Mouse (Mus musculus) thymus, adult 2 months (tissue): ENCODE results near the gene Dst. TPM values are rescaled to one million over a fixed set of nuclear protein-coding genes. Genes with fewer than 3 reads are reported as not detected.

Experiments used
- DNase-seq: peaks from one replicate; pipeline ENCODE4 v3.0.0; 2021
- H3K27ac ChIP-seq: fragments of 200-500 bp; 2 replicates; pipeline ENCODE4 v1.5.1; 2012; ENCODE audit warnings: low read length, control low read depth; ENCODE audit not compliant: control insufficient read depth, insufficient read depth
- H3K27me3 ChIP-seq: fragments of 200-500 bp; 2 replicates; pipeline ENCODE4 v1.6.1; 2012; ENCODE audit warnings: mild to moderate bottlenecking, low read length, moderate library complexity, mixed read lengths; ENCODE audit not compliant: control insufficient read depth, insufficient read depth
- H3K36me3 ChIP-seq: fragments of 200-500 bp; 2 replicates; pipeline ENCODE4 v1.6.1; 2012; ENCODE audit warnings: mild to moderate bottlenecking, low read length, moderate library complexity; ENCODE audit not compliant: control insufficient read depth, insufficient read depth
- H3K4me1 ChIP-seq: fragments of 200-500 bp; replicated peaks from 2 replicates; pipeline ENCODE4 v1.6.1; 2012; ENCODE audit warnings: low read length; ENCODE audit not compliant: control insufficient read depth, insufficient read depth
- H3K4me3 ChIP-seq: fragments of 200-500 bp; 2 replicates; pipeline ENCODE4 v1.5.1; 2012; ENCODE audit warnings: mild to moderate bottlenecking, low read length, control low read depth, moderate library complexity; ENCODE audit not compliant: control insufficient read depth, insufficient read depth
- CTCF ChIP-seq: fragments of 200-500 bp; IDR thresholded peaks from 2 replicates; pipeline ENCODE4 v1.5.1; 2012; ENCODE audit warnings: mild to moderate bottlenecking, control low read depth, low read length, moderate library complexity, borderline replicate concordance; ENCODE audit not compliant: control insufficient read depth, poor library complexity, insufficient read depth; ENCODE audit errors: extremely low read depth
- POLR2A ChIP-seq: fragments of 200-500 bp; IDR thresholded peaks from 2 replicates; pipeline ENCODE4 v1.6.1; 2012; ENCODE audit warnings: mild to moderate bottlenecking, low read length, control low read depth, moderate library complexity; ENCODE audit not compliant: control insufficient read depth, poor library complexity, insufficient read depth; ENCODE audit errors: extremely low read depth
- WGBS: fragments of 180-500 bp; shearing (Covaris S2); methylation state at CpG from one replicate; pipeline ENCODE4 v1.1.7; 2018; 5-methylcytosine and 5-hydroxymethylcytosine counted together
- polyA plus RNA-seq: library from polyadenylated mRNA; depleted of rRNA; stranded (reverse); fragments of >200 nt; gene quantifications from 2 replicates; pipeline ENCODE4 v1.2.3, GENCODE M21; 2012; rRNA removed

The Dst gene
- polyA plus RNA-seq, 1 experiment, result 24.2 TPM

DNA sequence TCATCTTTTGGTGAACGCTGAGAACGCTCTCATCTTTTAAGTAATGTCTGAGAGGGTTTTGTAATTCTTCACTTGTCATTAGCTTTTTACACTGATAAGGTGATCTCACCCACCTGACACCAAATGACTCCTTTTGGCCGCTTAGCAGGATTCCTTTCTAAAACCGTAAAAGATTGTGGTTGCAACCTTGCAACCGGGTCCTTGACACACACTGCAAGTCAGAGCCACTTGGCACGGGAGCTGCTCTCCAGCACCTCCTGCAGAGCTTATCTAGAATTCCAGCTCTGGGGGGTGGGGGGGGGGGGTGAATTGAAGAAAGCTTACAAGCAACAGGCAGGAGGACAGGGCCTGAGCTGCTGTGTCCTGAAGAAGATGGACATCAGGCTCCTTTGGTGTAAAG is 420.6 kb downstream of the Dst start:
- H3K27me3 ChIP-seq, result no peaks in the 10 kb centered on the region
- no peaks in the 10 kb centered on the region for H3K4me1 ChIP-seq
- WGBS, result 87% methylated on average over 6 of the region's 6 CpGs
- H3K4me3 ChIP-seq, result no peak overlapping the region
- no peak for DNase-seq
- TF ChIP-seq POLR2A (no peak), CTCF (no peak)
- no peaks in the 10 kb centered on the region for H3K36me3 ChIP-seq
- no peak overlapping the region for H3K27ac ChIP-seq

DNA sequence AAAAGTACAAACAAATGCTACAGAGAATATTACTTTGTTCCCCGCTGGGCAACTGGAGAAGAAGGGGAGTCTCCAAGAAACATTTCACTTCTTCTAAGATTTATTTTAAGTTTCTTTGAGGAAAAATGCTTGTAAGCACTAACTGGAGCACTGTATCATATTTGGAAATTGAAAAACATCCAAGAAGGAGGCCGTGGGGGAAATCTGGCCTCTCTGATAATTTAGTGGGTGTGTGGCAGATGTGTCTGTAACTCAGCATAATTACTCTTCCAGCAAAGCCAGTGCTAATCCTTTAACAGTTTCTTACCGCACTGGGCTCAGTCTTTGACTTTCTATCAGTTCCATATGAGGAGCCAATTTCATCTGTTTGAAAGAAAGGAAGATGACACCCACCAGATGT is 423.7 kb downstream of the Dst start:
- Histone ChIP-seq H3K36me3 (no peaks in the 10 kb centered on the region), H3K4me3 (no peak overlapping the region), H3K4me1 (no peaks in the 10 kb centered on the region), H3K27me3 (no peaks in the 10 kb centered on the region), H3K27ac (no peak overlapping the region)
- TF ChIP-seq POLR2A, result no peak
- no peak for TF ChIP-seq CTCF
- no peak for DNase-seq
- WGBS, result 98% methylated on average over 3 of the region's 3 CpGs

Other genes with a start within 250 kb of the Dst start
- gene Prim2, start 238.4 kb upstream of the Dst start, polyA plus RNA-seq, result 16.2 and 18.6 TPM in 2 replicates
- gene Rab23, start 188.3 kb upstream of the Dst start, polyA plus RNA-seq, result 3.4 and 4.9 TPM in 2 replicates
- gene Bag2, start 150.4 kb upstream of the Dst start, polyA plus RNA-seq, result 12.4 and 13.7 TPM in 2 replicates
- gene Zfp451, start 93.6 kb upstream of the Dst start, polyA plus RNA-seq, result 11.3 and 12.1 TPM in 2 replicates
- gene Bend6, start 409 bp upstream of the Dst start, polyA plus RNA-seq, result 0.41 and 0.55 TPM in 2 replicates